Comparison of ENCODE assay signal across 10 mouse cellular contexts in the genomic region with DNA sequence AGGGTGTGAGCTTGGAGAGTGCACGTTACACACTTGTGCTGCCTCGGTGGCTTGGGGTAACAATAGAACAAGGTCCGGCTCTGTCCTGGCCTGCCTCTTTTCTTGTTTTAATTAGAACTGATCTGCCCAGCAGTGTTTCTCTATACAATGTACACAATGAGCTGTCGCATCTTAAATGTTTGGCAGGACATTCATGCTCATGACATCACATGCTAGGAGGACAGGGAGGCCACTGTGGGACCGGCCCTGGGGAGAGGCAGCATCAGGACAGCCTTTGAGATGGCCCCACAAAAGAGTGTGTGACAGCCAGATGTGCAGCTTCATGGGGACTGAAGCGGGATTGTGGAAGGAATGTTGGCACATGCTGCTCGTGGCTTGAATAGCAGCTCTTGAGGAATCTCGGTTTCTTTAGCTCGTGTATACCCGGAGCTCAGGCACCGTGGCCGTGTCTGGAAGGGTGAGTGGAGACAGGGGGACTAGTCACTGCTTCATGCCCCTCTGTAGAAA. TPM values are rescaled to one million over a fixed set of nuclear protein-coding genes. Genes with fewer than 3 reads are reported as not detected.
DNase-seq lines count a peak whose midpoint lies in the region; ATAC-seq lines count a peak whose summit lies in the region.
"Had no signal": no experiment of that assay in that cellular context is flagged by ENCODE, and none has a peak within 500 bp of the region (broad histone marks: within the 10 kb centered on the region; RNA-seq: fewer than 3 reads in every experiment).

No protein-coding gene starts in this region.

- H3K4me3 ChIP-seq in forebrain, embryonic 11.5 days (ENCODE audit: low read depth, low read length), result no peak overlapping the region
- H3K4me3 ChIP-seq in hindbrain, embryonic 11.5 days (ENCODE audit: low read depth, low read length), result no peak overlapping the region
- no peak overlapping the region for H3K4me3 ChIP-seq in midbrain, embryonic 14.5 days (replicated peaks; ENCODE audit: low read depth, low read length)
- no peak overlapping the region for H3K4me3 ChIP-seq in intestine, embryonic 15.5 days (replicated peaks)
- H3K4me3 ChIP-seq: megakaryocyte, embryonic 14.5 days; stomach, embryonic 15.5 days had no signal

- H3K36me3 ChIP-seq in forebrain, embryonic 11.5 days (ENCODE audit: control insufficient read depth, insufficient read depth, low read length), result no peaks in the 10 kb centered on the region
- no peaks in the 10 kb centered on the region for H3K36me3 ChIP-seq in hindbrain, embryonic 11.5 days (ENCODE audit: control insufficient read depth, insufficient read depth, low read length)
- no peaks in the 10 kb centered on the region for H3K36me3 ChIP-seq in midbrain, embryonic 14.5 days (ENCODE audit: control insufficient read depth, insufficient read depth, low read length)
- no peaks in the 10 kb centered on the region for H3K36me3 ChIP-seq in intestine, embryonic 15.5 days
- H3K36me3 ChIP-seq: stomach, embryonic 15.5 days had no signal

- 28% methylated on average over 12 of the region's 12 CpGs for WGBS in forebrain, embryonic 11.5 days
- 39% methylated on average over 12 of the region's 12 CpGs for WGBS in hindbrain, embryonic 11.5 days
- 19% methylated on average over 12 of the region's 12 CpGs for WGBS in midbrain, embryonic 14.5 days
- 63% methylated on average over 12 of the region's 12 CpGs for WGBS in intestine, embryonic 15.5 days

- H3K9ac ChIP-seq in forebrain, embryonic 11.5 days (ENCODE audit: low read length), result no peak overlapping the region; the same call in 1 of the 2 replicates
- H3K9ac ChIP-seq in hindbrain, embryonic 11.5 days (ENCODE audit: low read depth, low read length), result no peak overlapping the region
- 0 out of 2 replicates have a peak overlapping the region, but pooled peaks have one; percentile 17 for H3K9ac ChIP-seq in midbrain, embryonic 14.5 days (replicated peaks; ENCODE audit: low read length)
- H3K9ac ChIP-seq in intestine, embryonic 15.5 days, result no peak overlapping the region
- H3K9ac ChIP-seq: stomach, embryonic 15.5 days had no signal

- peaks cover 5% of the 10 kb centered on the region; the same call in 1 of the 2 replicates for H3K4me1 ChIP-seq in forebrain, embryonic 11.5 days (replicated peaks; ENCODE audit: control insufficient read depth, insufficient read depth, low read length)
- H3K4me1 ChIP-seq in hindbrain, embryonic 11.5 days (replicated peaks; ENCODE audit: control insufficient read depth, insufficient read depth, low read length), result peaks cover 2% of the 10 kb centered on the region; the same call in 1 of the 2 replicates
- H3K4me1 ChIP-seq in midbrain, embryonic 14.5 days (ENCODE audit: control insufficient read depth, insufficient read depth, low read length), result peaks cover 7% of the 10 kb centered on the region; the same call in 1 of the 2 replicates
- H3K4me1 ChIP-seq in intestine, embryonic 15.5 days (replicated peaks), result no peaks in the 10 kb centered on the region
- H3K4me1 ChIP-seq: megakaryocyte, embryonic 14.5 days; stomach, embryonic 15.5 days had no signal

- no peak overlapping the region for H3K4me2 ChIP-seq in forebrain, embryonic 11.5 days (ENCODE audit: low read depth, low read length, severe bottlenecking)
- H3K4me2 ChIP-seq in hindbrain, embryonic 11.5 days (replicated peaks; ENCODE audit: low read depth, low read length), result no peak overlapping the region; the same call in 1 of the 2 replicates
- no peak overlapping the region for H3K4me2 ChIP-seq in midbrain, embryonic 14.5 days (ENCODE audit: low read length)
- H3K4me2 ChIP-seq in intestine, embryonic 15.5 days (replicated peaks), result no peak overlapping the region
- H3K4me2 ChIP-seq: stomach, embryonic 15.5 days had no signal

- no peaks in the 10 kb centered on the region for H3K9me3 ChIP-seq in forebrain, embryonic 11.5 days (ENCODE audit: control insufficient read depth, low read length)
- H3K9me3 ChIP-seq in hindbrain, embryonic 11.5 days (ENCODE audit: control insufficient read depth, low read length), result no peaks in the 10 kb centered on the region
- H3K9me3 ChIP-seq in midbrain, embryonic 14.5 days (ENCODE audit: control insufficient read depth, low read length), result no peaks in the 10 kb centered on the region
- H3K9me3 ChIP-seq in intestine, embryonic 15.5 days, result no peaks in the 10 kb centered on the region
- H3K9me3 ChIP-seq: stomach, embryonic 15.5 days had no signal

- ATAC-seq in forebrain, embryonic 11.5 days (replicated peaks; ENCODE audit: low FRiP score), result peak; percentile 74; the same call in 1 of the 2 replicates
- ATAC-seq in hindbrain, embryonic 11.5 days (ENCODE audit: low FRiP score), result peak; percentile 70
- no peak for ATAC-seq in midbrain, embryonic 14.5 days (ENCODE audit: low FRiP score, low TSS enrichment)
- no peak for ATAC-seq in intestine, embryonic 15.5 days

- peak; percentile 43 to 59 for DNase-seq in kidney, postnatal 4 days
- DNase-seq in kidney, adult 11 months, result no peak
- no peak for DNase-seq in forebrain, embryonic 11.5 days (ENCODE audit: low spot score)
- peak; percentile 43 for DNase-seq in hindbrain, embryonic 11.5 days (ENCODE audit: low spot score)
- DNase-seq in midbrain, embryonic 14.5 days, result peak; percentile 27
- DNase-seq in MN1 (ENCODE audit: low spot score), result no peak
- DNase-seq: cerebellum, postnatal 25 days had no signal

- no peak overlapping the region for H3K27ac ChIP-seq in forebrain, embryonic 11.5 days (ENCODE audit: low read depth, low read length)
- no peak overlapping the region for H3K27ac ChIP-seq in hindbrain, embryonic 11.5 days (ENCODE audit: low read depth, low read length)
- no peak overlapping the region for H3K27ac ChIP-seq in midbrain, embryonic 14.5 days (replicated peaks; ENCODE audit: low read depth, low read length)
- H3K27ac ChIP-seq in intestine, embryonic 15.5 days, result no peak overlapping the region
- H3K27ac ChIP-seq: stomach, embryonic 15.5 days had no signal

- no peaks in the 10 kb centered on the region for H3K27me3 ChIP-seq in forebrain, embryonic 11.5 days (ENCODE audit: control insufficient read depth, insufficient read depth, low read length)
- H3K27me3 ChIP-seq in hindbrain, embryonic 11.5 days (ENCODE audit: control insufficient read depth, insufficient read depth, low read length), result no peaks in the 10 kb centered on the region
- H3K27me3 ChIP-seq in midbrain, embryonic 14.5 days (ENCODE audit: control insufficient read depth, insufficient read depth, low read length), result no peaks in the 10 kb centered on the region
- no peaks in the 10 kb centered on the region for H3K27me3 ChIP-seq in intestine, embryonic 15.5 days (replicated peaks)
- H3K27me3 ChIP-seq: stomach, embryonic 15.5 days had no signal

RNA-seq across cellular contexts. Expression of a gene that starts 16.7 kb away (rescaled TPM):
- polyA plus RNA-seq in forebrain, embryonic 11.5 days (2014; fragmentation: Nextera tagmentation; extraction: Ambion mirVana), result 15.5 and 17.0 TPM in 2 replicates
- polyA plus RNA-seq in hindbrain, embryonic 11.5 days (2014; fragmentation: Nextera tagmentation; extraction: Ambion mirVana), result 7.7 and 8.8 TPM in 2 replicates
- polyA plus RNA-seq in midbrain, embryonic 14.5 days (2014; fragmentation: Nextera tagmentation; extraction: Ambion mirVana), result 0.86 and 37.3 TPM in 2 replicates
- 4.9 and 7.3 TPM in 2 replicates for polyA plus RNA-seq in intestine, embryonic 15.5 days (2015; fragmentation: Nextera tagmentation; extraction: Ambion mirVana)

Comparison
In these comparisons a context has a peak if more than half of its experiments do, and no peak if none do; other contexts are left out.
1. DNase-seq: peak in kidney, postnatal 4 days (2 of 2), hindbrain, embryonic 11.5 days (single experiment) and midbrain, embryonic 14.5 days (single experiment); none in kidney, adult 11 months (single experiment), forebrain, embryonic 11.5 days (single experiment) and MN1 (single experiment).
2. ATAC-seq: peak in forebrain, embryonic 11.5 days (single experiment) and hindbrain, embryonic 11.5 days (single experiment); none in midbrain, embryonic 14.5 days (single experiment) and intestine, embryonic 15.5 days (single experiment).